Mouse (Mus musculus) embryonic facial prominence, embryonic 11.5 days (tissue): ENCODE data around the gene Pus7l. TPM values are rescaled to one million over a fixed set of nuclear protein-coding genes. Genes with fewer than 3 reads are reported as not detected.
A peak's percentile ranks its signal among the peaks of the same experiment; 100 is the strongest.

ENCODE experiments used
- ATAC-seq: fragments of 200-750 bp; cut with Nextera tagmentation; replicated peaks from 2 replicates; pipeline ENCODE4 v1.8.0; 2017; ENCODE audit warnings: low read depth; ENCODE audit not compliant: insufficient number of reproducible peaks, low FRiP score, low TSS enrichment
- DNase-seq: peaks from one replicate; pipeline ENCODE4 v3.0.0-alpha.2; 2015; ENCODE audit warnings: low spot score
- H3K27ac ChIP-seq: fragments of 300-500 bp; sonication (generic); replicated peaks from 2 replicates; pipeline ENCODE4 v1.5.1; 2014; ENCODE audit warnings: mild to moderate bottlenecking, low read depth, low read length, control low read depth
- H3K27me3 ChIP-seq: fragments of 300-500 bp; sonication (generic); 2 replicates; pipeline ENCODE4 v1.6.1; 2014; ENCODE audit warnings: mild to moderate bottlenecking, low read length, moderate library complexity, mixed read lengths; ENCODE audit not compliant: control insufficient read depth, insufficient read depth
- H3K36me3 ChIP-seq: fragments of 300-500 bp; sonication (generic); replicated peaks from 2 replicates; pipeline ENCODE4 v1.6.1; 2014; ENCODE audit warnings: low read depth, mild to moderate bottlenecking, low read length, moderate library complexity, mixed read lengths; ENCODE audit not compliant: control insufficient read depth, insufficient read depth
- H3K4me1 ChIP-seq: fragments of 300-500 bp; sonication (generic); 2 replicates; pipeline ENCODE4 v1.6.1; 2014; ENCODE audit warnings: low read length, mixed read lengths; ENCODE audit not compliant: control insufficient read depth, insufficient read depth
- H3K4me2 ChIP-seq: fragments of 300-500 bp; sonication (generic); 2 replicates; pipeline ENCODE4 v1.6.1; 2014; ENCODE audit warnings: low read depth, mild to moderate bottlenecking, control low read depth, low read length, moderate library complexity
- H3K4me3 ChIP-seq: fragments of 300-500 bp; sonication (generic); 2 replicates; pipeline ENCODE4 v1.5.1; 2014; ENCODE audit warnings: low read depth, low read length, control low read depth
- H3K9ac ChIP-seq: fragments of 300-500 bp; sonication (generic); replicated peaks from 2 replicates; pipeline ENCODE4 v1.6.1; 2014; ENCODE audit warnings: mild to moderate bottlenecking, control low read depth, low read length
- H3K9me3 ChIP-seq: fragments of 300-500 bp; sonication (generic); replicated peaks from 2 replicates; pipeline ENCODE4 v1.6.1; 2016; ENCODE audit warnings: mild to moderate bottlenecking, low read length, inconsistent platforms, mixed read lengths; ENCODE audit not compliant: control insufficient read depth
- WGBS: fragments of 180-500 bp; shearing (Covaris S2); extraction: QIAGEN DNeasy Blood & Tissue Kit; methylation state at CpG from one replicate; pipeline ENCODE4 v1.1.7; 2014; 5-methylcytosine and 5-hydroxymethylcytosine counted together
- polyA plus RNA-seq: library from polyadenylated mRNA; unstranded; fragments of >200 nt; fragmentation: Nextera tagmentation; extraction: Ambion mirVana; gene quantifications from 2 replicates; pipeline ENCODE4 v1.2.1, GENCODE M21; 2014

Pus7l gene
- polyA plus RNA-seq, 1 experiment from 2014 or later, result 12.0 TPM

DNA sequence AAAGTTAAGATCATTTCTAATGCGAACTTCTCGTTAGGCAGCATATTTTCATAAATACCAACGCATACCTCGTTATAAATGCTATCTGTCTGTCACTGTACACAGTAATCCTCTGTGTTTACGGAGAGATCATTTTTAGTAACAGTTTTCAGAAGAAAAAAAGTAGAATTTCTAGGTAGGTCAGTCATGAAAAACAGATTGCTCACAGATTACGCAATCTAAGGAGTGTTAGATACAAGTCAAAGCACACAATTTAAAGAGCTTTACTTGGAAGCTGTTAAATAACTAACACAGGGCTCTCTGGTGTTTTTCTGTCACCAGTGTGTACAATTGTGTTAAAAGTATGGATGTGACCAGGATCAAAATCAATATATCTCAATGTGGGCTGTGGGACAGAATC lies 10.4 kb downstream of the Pus7l start:
- H3K27me3 ChIP-seq, result no peaks in the 10 kb centered on the region
- ATAC-seq, result no peak

DNA sequence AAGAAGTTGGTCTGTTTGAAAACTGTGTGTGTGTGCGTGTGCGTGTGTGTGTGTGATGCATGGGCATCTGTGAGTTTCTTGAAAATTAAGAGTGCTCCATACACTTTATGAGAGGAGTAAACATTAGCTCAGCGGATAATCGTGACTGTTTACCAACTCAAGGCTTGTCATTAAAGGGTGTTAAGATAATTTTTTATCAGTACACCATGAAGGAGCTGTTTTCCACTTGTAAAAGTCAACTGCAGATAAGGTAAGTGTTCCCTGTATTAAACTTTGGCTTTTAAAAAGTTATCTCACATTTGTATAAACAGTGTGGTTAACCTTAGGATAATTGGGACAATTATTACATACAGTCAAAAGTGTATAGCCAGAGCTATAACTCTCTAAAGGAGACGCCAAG lies 11.0 kb downstream of the Pus7l start:
- 90% methylated on average over 5 of the region's 5 CpGs for WGBS

More for the DNA sequence above, 10.4 kb downstream of the Pus7l start:
- Histone ChIP-seq H3K4me3 (no peak overlapping the region), H3K27ac (no peak overlapping the region), H3K36me3 (no peaks in the 10 kb centered on the region), H3K9me3 (no peaks in the 10 kb centered on the region), H3K4me2 (no peak overlapping the region), H3K4me1 (no peaks in the 10 kb centered on the region), H3K9ac (no peak overlapping the region)
- no peak for DNase-seq
- WGBS, result 93% methylated on average over 6 of the region's 6 CpGs

DNA sequence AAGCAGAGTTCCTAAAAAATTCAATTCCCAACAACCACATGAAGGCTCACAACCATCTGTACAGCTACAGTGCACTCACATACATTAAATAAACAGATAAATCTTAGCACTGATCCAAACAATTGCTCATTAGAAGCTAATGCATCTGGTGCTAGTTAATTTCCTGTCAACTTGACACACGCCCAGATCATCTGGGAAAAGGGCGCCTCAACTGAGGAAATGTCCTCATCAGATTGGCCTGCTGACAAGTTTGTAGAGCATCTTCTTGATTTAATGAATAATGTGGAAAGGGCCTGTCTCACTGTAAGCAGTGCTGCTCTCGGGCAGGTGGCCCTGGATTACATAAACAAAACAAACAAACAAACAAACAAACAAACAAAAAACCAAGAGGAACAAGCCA lies 12.8 kb downstream of the Pus7l start:
- Histone ChIP-seq H3K4me3 (no peak overlapping the region), H3K4me2 (no peak overlapping the region), H3K27ac (no peak overlapping the region), H3K4me1 (no peaks in the 10 kb centered on the region), H3K36me3 (no peaks in the 10 kb centered on the region), H3K27me3 (no peaks in the 10 kb centered on the region), H3K9me3 (no peaks in the 10 kb centered on the region), H3K9ac (no peak overlapping the region)
- 84% methylated on average over 3 of the region's 3 CpGs for WGBS
- ATAC-seq, result no peak
- DNase-seq, result no peak

More for the DNA sequence above, 11.0 kb downstream of the Pus7l start:
- H3K9me3 ChIP-seq, result no peaks in the 10 kb centered on the region
- ATAC-seq (no peak), DNase-seq (no peak)
- H3K9ac ChIP-seq, result no peak overlapping the region
- H3K36me3 ChIP-seq, result no peaks in the 10 kb centered on the region
- H3K4me1 ChIP-seq, result no peaks in the 10 kb centered on the region
- H3K27ac ChIP-seq, result no peak overlapping the region
- H3K4me3 ChIP-seq, result no peak overlapping the region
- H3K27me3 ChIP-seq, result no peaks in the 10 kb centered on the region
- no peak overlapping the region for H3K4me2 ChIP-seq

DNA sequence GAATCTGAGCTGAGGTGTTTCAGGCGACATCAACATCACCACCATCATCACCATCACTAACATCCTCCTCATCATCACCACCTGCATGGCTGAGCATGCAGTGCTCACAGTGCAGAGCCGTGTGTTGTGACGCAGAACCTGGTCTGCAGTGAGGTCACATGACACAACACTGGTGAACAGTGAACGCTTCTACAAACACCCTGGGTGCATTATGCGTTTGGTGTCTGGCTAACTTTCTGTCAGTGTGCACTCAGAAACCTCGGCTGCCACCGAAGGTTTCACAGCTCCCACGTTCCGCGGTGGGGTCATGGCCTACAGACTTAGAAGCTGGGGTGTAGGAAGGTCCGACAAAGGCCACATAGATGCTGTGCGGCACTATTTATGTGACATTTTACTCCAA lies 18.4 kb downstream of the Pus7l start:
- Histone ChIP-seq H3K9ac (no peak overlapping the region), H3K36me3 (no peaks in the 10 kb centered on the region), H3K27me3 (no peaks in the 10 kb centered on the region), H3K27ac (no peak overlapping the region), H3K4me2 (no peak overlapping the region), H3K9me3 (no peaks in the 10 kb centered on the region), H3K4me1 (no peaks in the 10 kb centered on the region), H3K4me3 (no peak overlapping the region)
- DNase-seq (no peak), ATAC-seq (no peak)
- WGBS, result 89% methylated on average over 12 of the region's 12 CpGs

DNA sequence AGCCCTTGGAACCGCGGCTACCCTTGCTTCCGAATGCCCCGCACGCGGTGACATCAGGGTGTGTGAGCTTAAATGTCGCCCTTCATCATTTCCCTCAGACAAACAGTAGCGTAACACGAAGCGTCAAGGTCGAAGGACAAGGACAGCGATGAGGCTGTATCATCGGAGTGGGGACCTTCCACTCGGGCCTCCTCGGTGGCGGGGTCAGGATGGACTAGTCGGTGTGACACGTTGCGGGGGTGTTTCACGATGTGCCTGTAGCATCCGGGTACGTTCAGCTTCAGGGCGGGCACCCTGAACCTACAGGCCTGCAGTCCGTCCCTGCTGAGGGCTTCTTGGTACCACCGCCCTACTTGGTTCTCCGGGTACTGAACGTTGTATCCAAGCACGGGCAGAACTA lies 20.1 kb downstream of the Pus7l start:
- H3K9me3 ChIP-seq, result no peaks in the 10 kb centered on the region
- H3K9ac ChIP-seq, result no peak overlapping the region
- no peak overlapping the region for H3K4me3 ChIP-seq
- 86% methylated on average over 28 of the region's 28 CpGs for WGBS
- H3K27ac ChIP-seq, result no peak overlapping the region
- no peaks in the 10 kb centered on the region for H3K27me3 ChIP-seq
- H3K36me3 ChIP-seq, result no peaks in the 10 kb centered on the region
- DNase-seq, result no peak
- no peak for ATAC-seq
- H3K4me1 ChIP-seq, result no peaks in the 10 kb centered on the region
- H3K4me2 ChIP-seq, result no peak overlapping the region

DNA sequence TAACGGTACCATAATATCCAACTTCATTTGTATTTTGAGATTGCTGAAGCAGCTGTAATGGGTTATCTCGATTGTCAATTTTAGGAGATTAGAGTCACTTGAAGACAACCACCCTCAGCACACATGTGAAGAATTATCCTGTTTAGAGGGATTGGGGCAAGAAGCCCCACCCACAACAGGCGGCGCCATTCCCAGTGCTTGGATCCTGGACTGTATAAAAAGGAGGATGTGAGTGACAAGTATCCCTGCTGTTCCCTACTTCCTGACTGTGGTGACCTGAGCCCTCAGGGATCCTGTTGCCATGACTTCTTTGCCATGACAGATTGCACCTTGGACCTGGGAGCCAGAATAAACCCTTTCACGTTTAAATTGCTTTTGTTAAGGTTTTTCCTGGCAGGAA lies 22.4 kb downstream of the Pus7l start:
- no peak overlapping the region for H3K9ac ChIP-seq
- no peak overlapping the region for H3K4me2 ChIP-seq
- no peak overlapping the region for H3K4me3 ChIP-seq
- 69% methylated on average over 5 of the region's 5 CpGs for WGBS
- no peaks in the 10 kb centered on the region for H3K27me3 ChIP-seq
- H3K27ac ChIP-seq, result no peak overlapping the region
- DNase-seq, result no peak
- no peak for ATAC-seq
- no peaks in the 10 kb centered on the region for H3K4me1 ChIP-seq
- no peaks in the 10 kb centered on the region for H3K36me3 ChIP-seq
- no peaks in the 10 kb centered on the region for H3K9me3 ChIP-seq

DNA sequence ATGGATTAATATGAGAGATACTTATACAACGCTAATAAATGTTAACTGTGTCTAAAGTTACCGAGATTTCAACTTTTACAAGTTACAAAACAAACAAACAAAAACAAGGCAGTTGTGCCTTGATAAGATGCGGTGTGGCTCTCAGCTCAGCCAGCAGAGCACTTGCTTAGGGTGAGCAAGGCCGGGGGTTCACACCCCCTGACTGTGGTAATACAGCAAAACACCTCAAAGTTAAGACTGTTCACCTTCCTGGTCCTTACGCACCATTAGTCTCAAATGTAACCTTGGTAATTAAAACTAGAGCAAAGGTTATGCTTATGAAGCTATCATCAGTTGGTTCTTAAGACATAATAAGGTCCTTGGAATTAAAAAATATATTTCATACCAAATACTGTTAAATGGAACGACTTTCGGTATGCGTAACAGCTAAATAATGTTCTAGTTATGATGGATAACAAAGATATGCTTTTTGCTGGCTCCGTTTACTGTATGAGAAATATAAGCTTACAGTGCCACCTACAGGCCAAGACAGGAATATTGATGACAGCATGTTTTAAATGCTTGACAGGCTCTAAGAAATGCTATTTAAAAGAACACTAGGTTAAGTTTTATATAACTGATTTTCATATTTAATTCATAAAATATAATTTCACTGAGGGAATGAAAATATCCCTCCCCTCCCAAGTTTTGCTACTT lies 23.0 kb downstream of the Pus7l start:
- no peak overlapping the region for H3K9ac ChIP-seq
- DNase-seq, result peak; percentile 91
- no peaks in the 10 kb centered on the region for H3K36me3 ChIP-seq
- H3K9me3 ChIP-seq, result no peaks in the 10 kb centered on the region
- H3K27me3 ChIP-seq, result no peaks in the 10 kb centered on the region
- H3K4me2 ChIP-seq, result no peak overlapping the region
- H3K4me1 ChIP-seq, result no peaks in the 10 kb centered on the region
- WGBS, result 47% methylated on average over 9 of the region's 9 CpGs
- no peak overlapping the region for H3K27ac ChIP-seq
- H3K4me3 ChIP-seq, result no peak overlapping the region
- no peak for ATAC-seq

DNA sequence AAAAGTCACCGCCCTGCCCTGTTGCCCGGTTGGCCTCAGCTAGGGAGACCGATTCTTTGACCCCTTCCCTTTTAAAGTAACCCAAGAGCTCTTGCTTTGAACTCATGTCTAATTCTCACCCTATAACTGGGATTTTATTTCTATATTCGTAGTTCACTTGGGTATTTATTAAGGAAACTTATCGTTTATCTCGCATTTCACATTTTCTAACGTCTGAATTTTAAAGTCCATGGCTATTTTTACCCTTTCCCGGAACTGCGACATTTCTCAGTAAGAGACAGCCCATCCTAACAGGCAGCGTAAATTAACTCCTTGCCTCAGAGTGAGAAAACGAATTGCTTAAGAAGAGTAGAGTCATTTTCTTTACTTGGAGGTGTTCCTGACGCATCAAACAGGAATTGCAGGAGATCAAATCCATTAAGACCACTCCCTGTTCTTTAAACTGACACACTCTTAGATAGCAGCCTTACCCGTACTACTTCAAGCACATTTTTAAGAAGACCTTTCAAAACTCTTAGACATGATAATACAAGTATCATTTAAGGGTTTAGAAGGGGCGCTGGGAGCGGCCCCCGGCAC lies 25.3 kb downstream of the Pus7l start:
- no peak overlapping the region for H3K4me2 ChIP-seq
- no peaks in the 10 kb centered on the region for H3K36me3 ChIP-seq
- no peak for DNase-seq
- no peaks in the 10 kb centered on the region for H3K9me3 ChIP-seq
- no peak for ATAC-seq
- H3K27me3 ChIP-seq, result no peaks in the 10 kb centered on the region
- 74% methylated on average over 16 of the region's 16 CpGs for WGBS
- no peak overlapping the region for H3K27ac ChIP-seq
- H3K4me3 ChIP-seq, result no peak overlapping the region
- no peaks in the 10 kb centered on the region for H3K4me1 ChIP-seq
- no peak overlapping the region for H3K9ac ChIP-seq
